Mouse (Mus musculus) c-Kit-positive CD71-positive TER-119-positive erythroid progenitor cells, embryonic 14.5 days (primary cell): Measurements from ENCODE around the gene Aipl1.

Experiments
- DNase-seq: peaks from one replicate; pipeline ENCODE4 v3.0.0-alpha.2; 2013; ENCODE audit warnings: low spot score

The Aipl1 gene

DNA sequence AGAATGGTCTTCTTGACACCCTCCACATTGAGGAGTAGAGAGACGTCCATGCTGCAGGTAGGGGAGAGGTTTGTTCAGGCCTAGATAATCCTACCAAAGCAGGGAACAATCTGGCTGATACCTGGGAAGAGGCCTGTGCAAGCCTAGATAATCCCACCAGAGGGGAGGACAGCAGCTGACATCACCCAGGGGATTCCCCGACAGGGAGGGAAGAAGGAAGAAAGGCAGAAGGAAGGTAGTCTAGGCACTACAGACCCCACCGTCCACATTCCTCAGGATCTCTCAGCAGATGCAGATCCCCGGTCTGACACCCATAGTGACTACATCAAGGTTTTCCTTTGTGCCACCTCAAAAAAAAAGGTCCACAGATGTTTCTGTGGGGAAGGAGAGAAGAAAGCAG is at the start of gene Aipl1:
Gene Aipl1 (minus strand): TSS at position 101 of the 400 bp plus-strand sequence.
- DNase-seq: no peak

DNA sequence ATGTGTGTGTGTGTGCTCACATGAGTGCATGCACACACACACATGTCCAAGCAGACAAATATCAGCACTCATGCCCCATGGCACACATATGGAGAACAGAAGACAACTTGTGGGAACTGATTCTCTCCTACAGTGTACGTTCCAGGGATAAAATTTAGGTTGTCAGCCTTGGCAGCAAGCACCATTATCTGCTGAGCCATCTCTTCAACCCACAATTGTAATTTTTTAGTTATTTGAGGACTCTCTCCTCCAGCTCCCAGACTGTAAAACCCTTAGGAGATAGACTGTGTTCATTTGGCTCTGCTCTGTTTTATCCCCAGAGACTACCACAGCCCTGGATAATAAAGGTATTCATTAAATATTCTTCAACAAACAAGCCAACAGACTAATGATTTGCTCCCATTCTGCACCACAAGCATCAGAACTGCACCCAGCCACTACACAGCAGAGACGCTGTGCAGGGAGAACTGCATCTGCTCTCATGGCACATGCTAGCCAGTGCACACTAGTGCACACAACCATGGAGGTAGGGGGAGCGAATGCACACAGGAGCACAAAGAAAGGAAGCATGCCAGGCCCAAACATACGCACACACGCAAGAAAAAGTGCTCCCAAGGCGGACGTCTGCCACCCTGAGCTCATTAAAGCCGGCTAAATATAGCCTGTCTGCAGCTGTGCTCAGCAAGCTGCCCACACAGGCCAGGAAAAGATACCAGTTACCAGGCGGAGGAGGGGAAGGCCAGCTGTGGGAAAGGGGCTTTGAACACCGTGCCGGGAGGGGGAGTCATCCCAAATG is 49.1 kb upstream of the Aipl1 start:
- no peak for DNase-seq

DNA sequence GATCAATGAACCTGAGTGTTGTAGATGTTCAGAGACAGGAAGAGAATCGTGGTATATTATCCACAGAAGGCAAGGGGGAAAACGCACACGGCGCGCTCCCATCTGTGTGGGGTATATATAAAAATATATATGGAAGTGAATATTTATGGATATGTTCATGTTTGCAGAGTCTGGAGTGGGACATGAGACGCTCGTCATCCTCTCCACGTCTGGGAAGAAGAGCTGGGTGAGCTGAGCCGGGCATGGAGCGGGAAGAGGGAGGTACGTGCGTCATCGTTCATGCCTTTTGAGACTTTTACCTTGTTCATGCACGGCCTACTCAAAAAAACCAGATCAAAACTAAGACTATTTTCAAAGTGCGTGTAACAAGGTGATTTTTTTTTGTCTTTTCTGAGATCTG is 47.0 kb upstream of the Aipl1 start:
- DNase-seq: no peak

DNA sequence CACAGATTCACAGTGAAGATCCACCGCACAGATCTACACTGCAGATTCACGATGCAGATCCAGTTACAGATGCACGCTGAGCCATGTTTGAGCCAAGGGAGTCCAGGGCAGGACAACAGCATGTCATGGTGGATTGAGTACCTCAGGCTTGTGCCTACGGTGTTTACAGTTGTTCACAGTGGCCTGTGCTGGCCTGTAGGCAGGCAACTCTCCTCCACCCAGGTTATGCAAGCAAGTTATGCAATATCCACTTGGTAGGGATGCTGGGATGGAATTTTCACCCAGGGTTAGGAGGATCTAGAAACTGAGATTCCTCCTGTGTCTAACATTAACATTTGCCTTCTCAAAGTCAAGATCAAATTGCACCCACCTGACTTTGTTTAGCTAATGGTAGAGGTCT is 45.3 kb upstream of the Aipl1 start:
- DNase-seq: no peak

DNA sequence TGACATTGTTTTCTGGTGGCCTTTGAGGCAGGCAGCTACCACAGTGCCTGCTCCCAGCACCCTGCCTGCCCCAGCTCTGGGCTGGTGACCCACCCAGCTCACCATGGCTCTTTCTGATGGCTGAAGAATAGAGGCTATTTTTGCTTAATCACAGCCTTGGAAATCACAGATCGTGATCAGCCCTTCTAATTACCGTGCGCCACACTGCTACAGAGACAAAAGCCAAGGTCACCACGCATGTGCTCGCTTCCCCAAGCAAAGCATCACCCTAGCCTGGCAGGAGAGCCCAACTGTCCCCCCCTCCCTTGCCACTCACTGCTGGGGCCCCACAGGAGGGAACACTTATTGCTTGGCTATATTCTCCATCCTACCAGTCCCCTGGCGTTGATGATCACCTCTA is 43.2 kb upstream of the Aipl1 start:
- no peak for DNase-seq

DNA sequence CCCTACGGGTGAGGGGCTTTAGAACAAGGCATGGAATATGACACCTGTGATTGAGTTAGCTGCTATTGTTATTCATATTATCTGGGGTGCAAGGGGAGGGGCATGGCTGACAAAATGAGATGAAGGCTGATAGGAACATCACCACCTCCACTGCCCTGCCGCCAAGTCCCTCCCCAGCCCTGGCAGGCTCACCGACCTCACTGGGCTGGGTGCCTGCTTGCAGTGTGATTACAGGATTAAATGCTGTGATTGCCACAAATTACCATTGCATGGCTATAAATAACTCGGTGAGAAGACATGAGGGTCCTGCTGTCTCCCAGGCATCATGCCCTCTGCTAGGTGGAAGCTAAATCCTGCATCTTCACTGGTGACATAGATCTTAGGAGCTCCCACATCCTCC is 41.3 kb upstream of the Aipl1 start:
- DNase-seq: no peak

DNA sequence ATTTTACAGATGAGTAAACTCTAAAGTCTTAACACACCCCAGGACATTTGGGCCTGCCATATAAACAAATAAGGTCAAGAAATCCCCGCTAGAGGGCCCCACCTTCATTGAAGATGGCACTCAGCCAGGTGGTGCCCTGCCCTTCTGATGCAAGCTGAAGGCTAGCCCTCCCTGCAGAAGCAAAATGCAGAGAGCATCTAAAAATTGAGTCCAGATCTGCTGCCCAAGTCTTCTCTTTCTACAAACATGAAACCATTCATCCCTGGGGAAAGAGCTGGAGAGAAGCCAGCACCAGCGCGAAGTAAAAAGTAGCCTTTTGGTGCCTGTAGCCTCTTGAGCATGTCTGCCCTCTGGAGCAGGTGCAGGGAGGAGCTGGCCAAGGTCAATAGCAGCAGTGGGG is 40.7 kb upstream of the Aipl1 start:
- DNase-seq: no peak

DNA sequence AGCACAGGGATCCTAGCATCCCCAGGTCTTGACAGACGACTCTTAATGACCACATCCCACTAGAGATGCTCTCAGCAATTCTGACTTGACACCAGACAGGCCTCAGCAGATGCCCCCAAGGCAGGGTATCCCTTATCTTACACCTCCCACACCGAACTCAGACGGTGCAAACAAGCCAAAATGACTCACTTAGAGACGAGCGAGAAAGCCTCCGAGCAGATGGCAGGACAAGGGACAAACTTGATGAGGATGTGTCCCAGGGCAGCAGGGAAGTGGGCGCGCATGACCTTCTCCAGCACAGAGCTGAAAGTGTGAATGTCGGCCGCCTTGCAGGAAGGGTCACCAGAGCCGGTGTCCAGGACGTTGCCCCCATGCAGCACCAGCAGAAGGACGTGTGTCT is 36.9 kb upstream of the Aipl1 start:
- DNase-seq: no peak

DNA sequence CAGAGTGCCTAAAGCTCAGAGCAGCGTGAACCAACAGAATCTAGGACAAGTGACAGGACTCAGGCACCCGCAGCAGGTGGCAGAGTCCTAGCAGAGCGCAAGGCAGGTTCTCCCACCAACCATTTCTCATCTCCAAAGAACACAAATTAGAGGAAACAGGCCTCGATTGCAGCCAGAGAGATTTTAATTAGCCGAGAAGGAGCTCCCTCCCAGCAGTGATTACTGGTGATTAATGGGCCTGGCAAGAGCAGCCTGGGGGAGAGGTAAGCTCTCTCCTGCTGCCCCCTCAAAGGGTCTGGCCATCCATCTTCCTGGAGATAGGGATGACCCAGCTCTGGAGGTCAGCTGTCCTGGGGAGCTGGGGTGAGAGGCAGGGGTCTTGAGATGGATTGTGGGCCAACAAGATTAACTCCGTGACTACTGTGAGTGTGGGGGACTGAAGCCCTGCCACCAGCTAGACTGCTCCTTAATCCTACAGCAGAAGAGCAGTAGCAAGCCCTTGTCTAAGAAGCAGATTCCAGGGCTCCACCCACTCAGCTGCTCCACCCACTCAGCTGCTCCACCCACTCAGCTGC is 35.1 kb upstream of the Aipl1 start:
- no peak for DNase-seq

DNA sequence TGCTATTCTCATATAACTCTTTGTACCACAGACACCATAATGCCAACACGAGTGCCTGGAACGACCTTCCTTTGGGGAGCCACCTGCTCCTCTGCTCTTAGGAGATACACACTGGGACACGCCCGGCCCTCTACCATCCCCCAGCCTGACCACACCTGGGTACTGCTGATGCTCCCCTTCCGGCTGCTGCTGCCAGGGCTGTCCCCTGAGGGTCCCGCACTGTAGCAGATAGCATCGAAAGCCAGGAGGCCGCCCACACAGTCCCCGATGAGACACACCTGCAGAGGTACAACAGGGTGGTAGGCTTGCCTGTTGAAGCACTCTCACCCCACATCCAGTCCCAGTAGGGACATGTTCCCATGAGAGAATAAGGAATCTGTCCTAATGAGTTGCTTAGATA is 33.4 kb upstream of the Aipl1 start:
- DNase-seq: no peak

DNA sequence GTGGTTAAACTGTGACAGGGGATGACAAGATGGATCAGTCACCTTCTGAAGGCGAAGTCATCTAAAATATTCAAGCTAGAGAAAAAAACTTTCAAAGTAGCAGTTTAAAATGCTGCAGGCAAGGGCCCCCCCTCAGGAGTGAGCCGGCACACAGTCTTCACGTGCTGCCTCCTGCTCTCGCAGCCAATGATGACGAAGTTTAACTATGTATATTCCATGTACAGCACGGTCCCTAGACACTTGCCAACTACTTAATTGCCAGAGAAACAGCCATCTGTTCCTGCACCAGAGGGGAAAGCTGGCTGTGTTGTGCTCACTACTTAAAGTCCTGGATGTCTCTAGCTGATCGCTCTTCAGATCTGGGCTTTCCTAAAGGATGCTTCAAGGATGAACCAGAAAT is 30.7 kb upstream of the Aipl1 start:
- DNase-seq: no peak

DNA sequence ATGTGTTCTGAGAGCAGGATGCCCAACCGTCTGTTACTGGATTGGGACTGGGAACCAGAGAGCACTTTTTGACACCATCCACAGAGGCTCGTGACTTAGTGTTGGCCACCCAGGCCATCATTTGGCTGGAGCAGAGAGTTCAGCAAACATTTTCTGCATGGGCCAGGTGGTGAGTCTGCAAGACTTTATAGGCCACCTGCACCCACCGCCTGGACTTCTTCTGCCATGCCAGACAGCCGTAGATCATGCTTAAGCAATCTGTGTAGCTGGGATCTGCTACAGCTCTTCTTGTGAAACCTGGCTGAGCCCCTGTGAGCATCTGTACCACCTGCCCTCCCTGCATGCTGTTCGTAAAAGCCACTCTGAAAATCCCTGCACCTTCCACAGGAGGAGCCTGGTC is 30.0 kb upstream of the Aipl1 start:
- no peak for DNase-seq

DNA sequence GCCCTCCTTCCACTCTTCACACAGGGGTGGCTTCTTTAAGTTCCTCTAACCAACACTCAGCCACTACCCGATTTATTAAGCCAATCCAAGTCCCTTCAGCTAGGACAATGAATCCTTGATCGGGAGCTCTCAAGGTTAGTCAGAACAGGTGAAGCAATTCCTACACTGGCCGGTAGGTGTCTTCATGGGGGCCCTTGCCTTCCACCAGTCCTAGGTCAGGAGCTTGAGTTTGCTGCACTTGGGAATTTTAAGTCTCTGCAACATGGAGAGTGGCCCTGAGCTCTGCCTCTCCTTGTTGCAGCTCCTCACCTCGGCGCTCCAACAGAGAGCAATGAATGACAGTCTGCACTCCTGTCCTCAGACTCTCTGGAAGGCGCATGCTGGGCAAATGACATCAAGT is 29.0 kb upstream of the Aipl1 start:
- no peak for DNase-seq

DNA sequence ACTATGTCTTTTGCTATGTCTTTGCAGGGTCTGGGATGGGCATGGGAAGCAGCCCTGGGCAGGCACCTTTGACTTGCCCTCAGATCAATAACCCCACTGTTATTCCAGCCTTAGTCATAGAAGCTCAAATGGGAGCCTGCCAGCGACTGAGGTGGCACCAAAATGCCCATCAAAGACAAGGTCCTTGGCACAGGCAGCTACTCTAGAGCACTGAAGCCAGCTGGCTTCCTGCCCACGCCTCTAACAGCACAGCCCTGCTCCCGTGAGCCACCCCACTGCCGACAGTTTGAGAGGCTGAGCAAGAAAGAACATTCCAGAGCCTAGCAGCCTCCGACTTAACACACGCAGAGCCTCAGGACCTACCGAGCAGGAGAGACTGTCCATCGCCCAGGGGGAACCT is 27.8 kb upstream of the Aipl1 start:
- DNase-seq: no peak

DNA sequence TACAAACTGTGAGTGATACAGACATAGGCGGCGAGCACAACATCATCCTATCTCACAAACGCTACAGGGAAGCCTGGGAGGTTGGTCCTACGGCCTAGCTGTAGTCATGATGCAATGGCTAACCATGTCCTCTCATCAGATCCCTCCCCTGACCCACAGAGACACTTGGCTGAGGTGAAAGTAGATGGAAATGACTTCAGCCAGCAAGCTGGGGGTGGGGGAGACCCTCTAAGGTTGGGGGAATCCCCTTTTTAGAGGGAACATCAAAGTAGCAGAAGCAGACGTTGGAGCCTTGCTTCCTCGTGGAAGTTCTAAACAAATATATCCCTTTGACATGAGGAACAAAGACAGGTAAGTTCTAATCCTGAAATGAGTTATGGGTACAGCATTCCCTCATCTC is 27.1 kb upstream of the Aipl1 start:
- DNase-seq: no peak

DNA sequence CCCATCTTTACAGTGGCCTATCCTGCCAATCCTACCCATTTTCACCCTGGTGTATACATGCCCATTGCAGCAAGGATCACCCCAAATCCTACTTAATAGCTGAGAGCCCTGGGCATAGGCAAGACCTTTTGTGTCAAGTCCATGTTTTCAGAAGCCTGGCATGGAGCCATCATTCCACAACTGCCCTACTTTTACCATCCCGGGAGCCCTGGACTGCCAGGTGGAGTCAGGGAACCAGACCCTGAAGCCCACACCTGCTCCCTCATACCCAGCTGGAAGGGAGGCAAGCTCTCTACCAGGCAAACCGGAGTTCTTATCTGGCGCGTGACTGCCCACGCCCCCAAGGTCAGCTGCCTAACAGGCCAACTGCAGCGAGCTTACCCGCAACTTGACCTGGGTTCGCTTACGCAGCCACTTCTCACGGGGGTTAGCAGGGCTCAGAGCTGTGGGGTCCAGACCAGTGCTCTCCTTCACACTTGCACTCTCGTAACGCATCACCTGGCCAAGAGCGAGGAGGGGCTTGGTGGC is 23.8 kb upstream of the Aipl1 start:
- no peak for DNase-seq

DNA sequence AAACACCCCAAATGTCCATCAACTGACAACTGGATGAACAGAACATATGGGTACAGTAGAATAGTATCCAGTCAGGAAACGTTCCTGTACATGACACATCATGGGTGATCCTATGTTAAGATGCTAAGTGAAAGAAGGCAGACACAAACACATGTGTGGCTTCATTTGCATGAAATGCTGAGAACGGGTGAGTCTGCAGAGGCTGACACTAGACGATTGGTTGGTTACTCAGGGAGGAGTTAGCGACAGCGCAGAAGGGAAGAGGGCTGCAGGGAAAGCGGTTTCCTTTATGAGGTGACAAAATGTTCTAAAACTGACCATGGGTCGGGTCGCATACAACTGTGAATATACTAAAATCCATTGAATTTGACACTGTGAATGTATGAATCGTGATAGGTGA is 23.1 kb upstream of the Aipl1 start:
- no peak for DNase-seq

DNA sequence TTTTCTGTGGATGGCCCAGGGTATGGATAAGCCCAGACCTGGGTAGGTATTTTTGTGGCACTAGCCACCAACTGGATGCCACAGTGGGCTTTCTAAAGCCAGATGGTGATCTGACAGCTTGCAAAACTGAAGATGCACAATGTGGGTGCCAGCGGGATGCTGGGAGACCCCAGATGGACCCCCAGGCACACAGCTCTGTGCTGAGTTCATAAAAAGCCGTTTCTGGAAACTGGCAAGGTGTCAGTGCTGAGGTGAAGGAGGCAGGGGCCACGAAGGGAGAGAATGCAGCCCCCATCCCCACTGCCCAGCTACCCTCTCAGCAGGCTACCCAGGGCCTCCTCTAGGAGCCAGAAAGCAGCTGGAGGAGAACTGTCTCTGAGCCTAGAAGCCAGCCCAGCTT is 19.9 kb upstream of the Aipl1 start:
- DNase-seq: no peak

DNA sequence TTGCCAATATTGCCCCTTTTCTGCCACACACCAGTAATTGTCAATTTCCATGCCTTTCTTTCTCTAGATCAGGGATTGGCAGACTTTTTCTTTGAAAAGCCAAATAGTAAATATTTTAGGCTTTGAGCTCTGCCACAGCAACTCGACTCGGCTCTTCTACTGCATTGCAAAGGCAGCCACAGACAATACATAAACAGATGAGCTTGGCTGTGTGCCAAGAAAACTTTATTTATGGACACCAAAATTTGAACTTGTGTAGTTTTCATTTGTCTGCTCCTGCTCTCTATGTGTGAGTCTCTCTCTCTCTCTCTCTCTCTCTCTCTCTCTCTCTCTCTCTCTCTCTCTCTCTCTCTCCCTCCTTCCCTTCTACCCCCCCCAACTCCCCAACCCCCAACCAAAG is 17.9 kb upstream of the Aipl1 start:
- DNase-seq: no peak

DNA sequence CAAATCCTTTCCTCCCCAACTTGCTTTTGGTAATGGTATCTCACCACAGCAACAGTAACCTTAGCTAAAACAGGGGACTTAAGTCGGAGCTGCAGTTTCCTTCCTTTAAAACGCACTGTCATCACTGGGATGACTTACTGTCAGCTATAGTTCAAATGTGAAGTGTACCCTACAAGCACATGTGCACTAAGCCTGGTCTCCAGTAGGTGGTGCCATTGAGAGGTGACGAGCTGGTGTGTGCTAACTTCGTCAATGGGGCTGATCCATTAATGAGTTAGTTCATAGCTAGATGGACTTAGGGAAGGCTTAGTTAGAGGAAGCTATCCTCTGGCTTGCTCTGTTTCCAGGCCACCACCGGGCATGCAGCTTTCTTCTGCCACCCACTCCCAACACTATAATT is 15.3 kb upstream of the Aipl1 start:
- DNase-seq: peak; percentile 37

DNA sequence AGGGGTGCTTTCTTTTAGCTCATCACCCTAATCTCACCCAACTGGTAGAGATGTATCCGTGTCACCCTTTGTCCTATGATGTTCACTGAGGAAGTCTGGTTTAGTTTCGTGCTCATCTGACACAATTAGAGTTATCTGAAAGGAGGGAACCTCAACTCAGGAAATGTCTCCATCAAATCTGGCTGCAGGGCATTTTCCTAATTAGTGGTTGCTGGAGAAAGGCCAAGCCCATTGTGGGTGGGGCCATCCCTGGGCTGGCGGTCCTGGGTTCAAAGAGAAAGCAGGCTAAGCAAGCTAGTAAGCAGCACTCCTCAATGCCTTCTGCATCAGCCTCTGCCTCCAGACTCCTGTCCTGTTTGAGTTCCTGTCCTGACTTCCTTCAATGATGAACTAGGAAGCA is 14.9 kb upstream of the Aipl1 start:
- no peak for DNase-seq

DNA sequence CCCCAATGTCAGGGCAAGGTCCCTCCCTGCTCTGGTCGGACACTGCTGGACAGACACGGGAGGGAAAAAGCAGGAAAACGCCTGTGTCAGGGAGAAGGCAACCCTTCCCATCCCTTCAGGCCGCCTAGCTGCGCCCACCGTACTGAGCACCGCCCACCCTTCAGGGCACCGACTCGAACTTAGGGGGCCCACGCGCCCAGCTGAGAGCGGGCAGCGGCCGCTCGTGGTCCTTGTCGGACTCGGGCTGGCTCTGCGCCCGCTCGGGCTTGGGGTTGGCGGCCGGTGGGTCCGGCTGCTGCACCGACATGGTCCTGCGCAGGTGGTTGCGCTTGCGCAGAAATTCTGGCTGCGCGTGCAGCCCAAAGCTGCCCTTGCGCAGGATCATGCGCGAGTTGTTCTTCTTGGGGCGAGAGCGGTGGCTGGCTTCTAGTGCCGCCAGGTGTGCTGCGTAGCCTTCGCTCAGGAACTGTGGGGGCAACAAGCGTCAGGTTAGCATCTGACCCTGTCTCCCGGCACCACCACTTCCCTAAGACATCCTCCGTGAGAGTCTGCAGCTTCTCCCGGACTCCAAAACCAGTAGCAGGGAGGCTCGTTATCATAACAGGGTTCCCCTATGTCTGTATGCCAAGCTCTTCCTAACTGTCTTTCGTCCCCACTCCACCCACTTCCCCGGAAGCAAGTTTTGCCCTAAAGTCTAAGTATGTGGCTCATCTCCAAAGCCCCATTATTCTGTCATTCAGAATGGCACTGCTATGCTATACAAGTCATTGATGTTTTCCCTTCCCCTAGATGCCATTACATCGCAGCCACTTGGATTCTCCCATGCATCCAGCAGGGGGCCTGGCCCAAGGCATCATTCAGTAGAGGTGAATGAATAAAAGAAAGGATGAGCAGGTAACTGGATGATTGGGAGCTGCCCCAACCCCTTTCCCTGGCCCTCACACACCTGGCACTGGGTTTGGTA is 13.9 kb upstream of the Aipl1 start:
- DNase-seq: no peak
